Mouse (Mus musculus) R1 (cell line): ENCODE measurements around the gene Adgrg3.

Experiments
- DNase-seq: peaks from one replicate; pipeline ENCODE4 v3.0.0-alpha.2; 2018; ENCODE audit warnings: low read depth, low spot score

Adgrg3 gene

DNA sequence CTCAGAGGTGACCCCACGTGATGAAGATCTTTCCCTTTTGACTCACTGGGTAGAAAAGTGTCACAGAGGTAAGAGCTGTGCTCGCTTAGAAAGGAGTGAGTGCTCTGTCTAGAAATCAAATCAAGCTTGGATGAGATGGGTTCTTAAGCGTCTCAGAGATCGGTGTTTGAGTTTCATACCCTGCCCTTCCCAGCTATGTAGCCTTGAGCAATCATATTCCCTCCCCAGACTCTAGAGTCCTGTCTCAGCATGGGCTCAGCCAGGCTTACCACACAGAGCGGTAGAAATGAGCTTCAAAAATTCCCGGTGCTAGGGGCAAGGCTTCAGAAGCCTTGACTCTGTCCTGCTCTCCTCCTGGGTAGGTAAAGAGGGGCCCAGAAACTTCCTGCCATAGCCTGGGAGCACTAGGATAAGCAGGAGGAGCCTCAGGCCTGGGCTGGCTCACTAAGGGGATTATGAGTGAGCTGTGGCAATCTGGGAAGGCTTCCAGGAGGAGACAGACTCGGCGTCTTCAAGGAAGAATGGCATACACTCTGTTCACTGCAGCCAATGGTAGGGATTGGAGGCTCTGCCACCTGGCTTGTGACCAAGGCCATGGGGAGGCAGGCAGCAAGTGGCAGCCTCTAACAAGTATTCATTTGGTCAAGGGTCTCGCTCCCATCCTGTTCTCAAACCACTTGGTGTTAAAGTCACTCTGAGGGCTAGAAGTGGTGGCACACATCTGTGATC is 24.3 kb upstream of the Adgrg3 start:
- DNase-seq: no peak

GRCm38 (mm10) chr8:94994006-94994405 is 23.5 kb upstream of the Adgrg3 start:
- DNase-seq: peak; percentile 55

- no peak for DNase-seq
Measured at GRCm38 (mm10) chr8:94994510-94994909, 23.0 kb upstream of the Adgrg3 start.

DNA sequence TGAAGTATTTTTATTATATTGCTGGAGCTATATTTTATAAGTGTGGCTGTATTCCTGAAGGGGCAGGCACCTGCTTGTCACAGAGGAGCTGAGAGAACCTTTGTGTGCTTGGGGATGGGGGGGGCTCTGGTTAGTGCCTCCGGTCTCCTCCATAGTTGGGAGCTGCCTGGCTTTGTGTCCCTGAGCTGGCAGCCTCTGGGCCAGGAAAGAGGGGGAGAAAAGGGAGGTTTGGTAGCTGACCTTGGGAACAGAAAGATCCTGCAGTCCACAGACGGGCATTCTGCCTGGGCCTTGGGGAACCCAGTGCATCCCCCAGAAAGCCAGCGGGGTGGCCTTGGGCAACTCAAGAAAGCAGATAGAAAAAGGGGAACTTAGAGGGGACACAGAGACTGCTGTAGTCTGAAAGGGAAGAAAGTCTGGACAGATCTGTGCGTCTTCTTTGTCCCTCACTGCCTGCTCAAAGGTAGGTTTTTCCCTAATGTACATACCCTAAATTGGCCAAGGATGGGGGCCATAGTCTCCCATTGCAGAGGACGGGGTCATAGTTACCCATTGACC is 22.1 kb upstream of the Adgrg3 start:
- no peak for DNase-seq

GRCm38 (mm10) chr8:94996037-94996436 is 21.5 kb upstream of the Adgrg3 start:
- no peak for DNase-seq

GRCm38 (mm10) chr8:94996899-94997856 is 20.3 kb upstream of the Adgrg3 start:
- no peak for DNase-seq

- no peak for DNase-seq
Measured at GRCm38 (mm10) chr8:94997857-94998243, 19.6 kb upstream of the Adgrg3 start.

GRCm38 (mm10) chr8:94998431-94998830 is 19.1 kb upstream of the Adgrg3 start:
- no peak for DNase-seq

GRCm38 (mm10) chr8:94999004-94999403 is 18.5 kb upstream of the Adgrg3 start:
- DNase-seq: no peak

GRCm38 (mm10) chr8:94999956-95000355 is 17.5 kb upstream of the Adgrg3 start:
- DNase-seq: no peak

DNA sequence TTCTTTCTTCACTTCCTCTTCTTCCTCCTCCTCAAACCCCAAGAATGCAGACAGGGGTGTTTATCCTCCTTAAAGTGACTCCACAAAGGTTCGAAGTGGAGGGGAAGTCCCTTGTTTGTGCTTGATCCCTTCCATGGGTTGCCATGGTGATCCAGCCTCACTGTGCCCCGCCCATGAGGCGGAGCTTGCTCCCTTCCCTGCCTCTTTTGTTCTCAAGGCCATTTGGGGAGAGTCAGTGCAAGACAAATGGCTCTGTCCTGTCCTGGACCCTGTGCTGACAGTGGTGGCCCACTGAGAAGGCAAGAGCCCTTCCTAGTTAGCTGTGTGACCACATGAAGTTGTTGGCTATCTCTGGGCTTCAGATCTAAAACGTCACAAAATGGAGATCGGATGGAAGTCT is 16.8 kb upstream of the Adgrg3 start:
- peak; percentile 91 for DNase-seq

GRCm38 (mm10) chr8:95001165-95001564 is 16.3 kb upstream of the Adgrg3 start:
- DNase-seq: no peak

DNA sequence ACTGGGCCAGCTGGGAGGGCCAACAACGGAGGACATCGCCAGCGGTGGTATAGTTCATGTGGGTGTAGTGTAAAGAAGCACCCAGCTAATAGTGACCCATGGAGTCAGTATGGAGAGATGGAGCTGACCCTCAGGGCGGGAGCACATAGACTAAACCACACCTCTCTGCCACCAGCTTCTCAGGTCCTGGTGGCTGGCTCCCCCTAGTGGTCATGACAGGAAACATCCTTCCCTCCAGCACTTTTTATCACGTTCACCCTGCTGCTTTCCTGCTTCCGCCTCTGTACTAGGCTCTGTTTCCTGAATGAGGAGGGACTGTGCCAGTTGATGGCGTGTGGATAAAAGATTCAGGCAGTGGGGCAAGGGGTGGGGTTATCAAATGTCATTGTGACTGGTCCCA is 15.8 kb upstream of the Adgrg3 start:
- DNase-seq: peak; percentile 90

- no peak for DNase-seq
Measured at GRCm38 (mm10) chr8:95002089-95002655, 15.3 kb upstream of the Adgrg3 start.

DNA sequence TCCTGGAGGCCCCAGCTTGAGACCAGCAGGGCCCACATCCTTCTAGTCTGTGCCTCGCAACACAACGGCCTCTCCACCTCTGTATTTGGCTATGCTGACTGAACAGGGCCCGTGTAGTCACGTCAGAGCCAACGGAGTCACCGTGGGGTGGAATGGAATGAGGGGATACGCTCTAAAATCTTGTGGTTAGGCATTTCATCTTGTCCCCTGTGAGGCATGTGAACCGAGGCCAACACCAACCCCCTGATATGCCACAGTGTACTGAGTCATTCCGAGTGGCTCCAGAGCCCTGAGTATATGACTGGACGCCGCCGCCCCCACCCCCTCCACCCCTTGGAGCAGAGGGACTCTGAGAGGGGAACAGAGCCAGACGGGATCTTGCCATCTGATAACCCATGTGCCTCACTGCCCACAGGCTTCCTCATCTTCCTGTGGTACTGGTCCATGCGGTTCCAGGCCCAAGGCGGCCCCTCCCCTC is 5.0 kb upstream of the Adgrg3 start:
- DNase-seq: no peak

DNA sequence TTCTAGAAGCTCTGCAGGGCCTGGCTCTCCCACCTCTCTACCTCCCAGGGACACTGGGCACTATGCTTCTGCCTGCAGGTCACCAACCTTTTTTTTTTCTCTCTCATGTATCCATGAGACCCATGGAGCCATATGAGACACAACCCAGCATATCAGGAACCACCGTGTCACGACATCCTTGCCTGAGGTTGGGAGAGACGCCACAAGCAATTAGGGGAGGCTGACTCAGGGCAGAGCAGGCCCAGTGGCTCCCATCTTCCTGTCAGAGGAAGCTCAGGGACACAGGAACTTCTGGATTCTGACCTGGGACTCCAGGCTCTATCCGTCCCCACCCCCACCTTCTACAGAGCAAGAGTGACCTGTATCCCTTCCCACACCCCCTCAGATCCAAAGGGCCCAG is 1.6 kb upstream of the Adgrg3 start:
- DNase-seq: no peak

- DNase-seq: no peak
Measured at GRCm38 (mm10) chr8:95016684-95017083, 808 bp upstream of the Adgrg3 start.

DNA sequence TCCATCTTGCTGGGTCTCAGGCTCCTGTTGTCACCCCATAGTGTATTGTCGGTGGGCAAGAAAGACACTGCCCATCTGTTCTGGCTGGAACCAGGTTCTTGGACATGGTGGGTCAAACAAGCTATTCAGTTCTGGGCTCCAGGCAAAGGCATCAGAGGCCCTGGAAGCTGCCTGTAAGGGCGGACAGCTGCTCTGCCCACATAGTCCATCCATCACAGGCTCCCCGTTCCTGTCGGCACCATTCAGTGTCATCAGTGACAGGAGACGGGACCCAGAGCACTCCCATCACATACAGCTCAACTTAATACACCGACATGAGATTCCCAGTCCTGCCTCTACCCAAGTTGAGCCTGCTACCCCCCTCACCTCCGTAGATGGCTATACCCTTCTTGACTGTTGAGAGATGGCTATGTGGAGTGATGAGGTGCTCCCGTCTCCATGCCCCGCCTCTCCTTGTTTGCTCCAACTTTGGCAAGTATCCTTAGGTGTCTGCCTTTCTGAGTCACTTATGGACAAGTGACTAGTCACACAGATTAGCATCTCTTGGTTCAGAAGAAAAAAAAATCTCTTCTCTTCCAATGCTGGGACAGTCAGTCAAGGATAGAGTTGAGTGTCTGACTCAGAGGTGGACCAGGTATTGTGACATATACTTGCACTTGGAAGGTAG is 610 bp downstream of the Adgrg3 start:
- no peak for DNase-seq

DNA sequence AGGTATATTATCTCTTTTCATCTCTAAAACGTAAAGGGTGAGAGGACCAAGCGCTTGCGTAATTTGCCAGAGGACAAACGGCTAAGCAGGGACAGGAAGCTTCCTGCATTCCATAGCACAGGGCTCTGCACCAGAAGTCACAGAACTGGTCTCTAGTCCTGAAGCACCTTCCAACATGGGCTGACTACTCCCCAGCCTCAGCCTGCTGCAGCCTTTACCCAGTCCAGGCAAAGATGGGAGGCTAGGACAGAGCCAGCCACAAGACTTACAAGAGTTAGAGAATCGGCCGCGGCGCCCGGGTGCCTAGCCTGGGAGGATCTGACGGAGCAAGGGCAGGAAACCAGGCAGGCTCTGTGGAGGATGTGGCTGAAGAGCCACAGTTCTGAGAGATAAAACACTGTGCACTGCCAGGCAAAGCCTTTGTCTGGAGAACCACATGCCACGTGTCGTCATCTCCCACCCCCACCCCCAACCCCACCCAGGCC is 2.8 kb downstream of the Adgrg3 start:
- no peak for DNase-seq

- no peak for DNase-seq
Measured at GRCm38 (mm10) chr8:95020821-95021220, 3.3 kb downstream of the Adgrg3 start.

DNA sequence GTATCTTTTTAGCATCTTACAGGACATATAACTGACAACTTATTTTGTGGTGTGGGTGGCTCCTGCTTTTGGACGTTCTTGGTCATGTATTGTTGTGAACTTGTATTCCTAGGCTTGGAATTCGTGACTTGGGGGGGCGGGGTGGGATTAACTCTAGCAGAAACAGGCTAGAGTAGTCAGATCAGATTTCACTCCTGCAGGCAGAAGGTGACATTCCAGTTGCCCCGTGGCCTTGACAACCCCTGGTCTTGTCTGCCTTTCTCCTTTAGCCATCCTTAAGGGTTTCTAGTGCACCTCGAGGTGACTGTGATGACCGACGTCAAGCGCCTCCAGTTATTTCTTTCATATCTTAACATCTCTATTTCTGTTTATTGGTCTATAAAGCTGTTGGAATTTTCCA is 5.7 kb downstream of the Adgrg3 start:
- DNase-seq: peak; percentile 67
